Mouse (Mus musculus): ENCODE data around the gene Morn1. TPM values are rescaled to one million over a fixed set of nuclear protein-coding genes. Genes with fewer than 3 reads are reported as not detected.
A peak's percentile ranks its signal among the peaks of the same experiment; 100 is the strongest.
"Not testable (repeated sequence)": the region's sequence is repeated elsewhere in the genome, so short reads cannot be mapped to it uniquely, and the experiment has no call there.

Morn1 gene
- total RNA-seq, 2 experiments from 2014 or later = 9.0 to 10.4 TPM

DNA sequence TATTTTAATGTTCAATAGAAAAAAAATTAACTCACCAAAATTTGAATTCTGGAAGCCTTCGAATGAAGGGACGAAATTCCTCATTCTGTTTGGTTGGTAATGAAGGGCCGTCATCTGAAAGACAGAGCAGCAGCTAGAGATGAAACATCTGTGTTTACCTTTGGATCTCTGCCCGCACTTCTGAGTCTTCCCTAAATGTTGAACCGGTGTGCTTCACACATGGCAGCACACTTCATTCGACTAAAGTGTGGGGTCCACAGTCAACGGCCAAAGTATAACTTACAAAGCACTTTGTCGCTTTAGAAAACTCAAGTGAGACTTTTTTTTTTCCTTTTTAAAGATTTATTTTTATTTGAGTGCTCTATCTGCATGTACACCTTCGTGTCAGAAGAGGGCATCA is 9.7 kb upstream of the Morn1 start:
- DNase-seq (ENCODE audit: low spot score in 2 of 2) = no peak

DNA sequence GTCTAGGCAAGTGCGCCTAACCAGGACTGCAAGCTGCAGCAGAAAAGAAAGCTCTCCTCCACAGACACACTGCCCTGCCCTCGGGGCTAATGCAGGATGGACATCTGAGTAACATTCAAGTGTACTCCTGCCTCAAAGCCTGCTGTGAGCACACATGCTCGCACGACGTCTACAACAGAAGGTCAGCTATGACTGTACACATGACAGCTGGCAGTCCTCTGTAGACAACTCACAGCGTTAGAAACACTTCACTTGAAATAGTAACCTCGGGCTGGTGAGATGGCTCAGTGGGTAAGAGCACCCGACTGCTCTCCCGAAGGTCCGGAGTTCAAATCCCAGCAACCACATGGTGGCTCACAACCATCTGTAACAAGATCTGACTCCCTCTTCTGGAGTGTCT is 7.6 kb upstream of the Morn1 start:
- DNase-seq (ENCODE audit: low spot score in 2 of 2) = not testable (repeated sequence)

DNA sequence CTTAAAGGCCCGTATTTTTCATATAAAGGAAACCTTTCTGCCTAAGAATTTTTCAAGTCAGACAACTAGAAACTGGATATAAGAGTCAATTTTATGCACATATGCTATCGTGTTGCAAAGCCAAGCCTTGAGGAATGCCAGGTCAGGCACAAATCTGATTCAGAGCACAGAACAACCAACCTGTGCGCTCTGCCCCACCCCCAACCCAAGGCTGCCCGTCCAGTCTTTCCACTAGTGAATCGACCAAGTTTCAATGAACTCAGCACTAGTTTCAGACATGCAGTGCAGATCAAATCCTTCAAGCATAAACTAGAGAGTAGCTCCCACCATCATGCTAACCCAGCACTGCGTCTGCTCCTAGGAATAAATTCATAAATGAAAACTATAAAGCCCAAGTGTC is 6.7 kb upstream of the Morn1 start:
- DNase-seq (ENCODE audit: low spot score in 2 of 2) = no peak

DNA sequence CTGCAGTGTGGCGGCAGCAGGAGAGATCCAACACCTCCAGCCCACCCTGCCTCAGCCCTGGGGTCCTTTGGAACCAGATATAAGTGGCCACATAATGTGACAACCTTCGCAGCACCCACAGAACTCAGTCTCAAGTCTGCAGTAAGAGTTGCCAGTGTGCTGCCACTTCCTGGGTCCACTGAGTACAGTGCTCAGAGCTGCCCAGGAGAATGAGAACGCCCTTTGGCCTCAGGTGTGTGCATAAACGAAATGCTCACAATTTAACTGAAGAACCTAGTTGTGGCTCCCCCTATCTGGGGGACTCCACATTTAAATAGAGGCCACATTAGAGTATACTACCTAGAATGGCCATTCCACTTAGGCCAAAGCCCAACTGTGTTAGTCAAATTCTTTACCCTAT is 2.8 kb upstream of the Morn1 start:
- no peak for DNase-seq (ENCODE audit: low spot score in 2 of 2)

DNA sequence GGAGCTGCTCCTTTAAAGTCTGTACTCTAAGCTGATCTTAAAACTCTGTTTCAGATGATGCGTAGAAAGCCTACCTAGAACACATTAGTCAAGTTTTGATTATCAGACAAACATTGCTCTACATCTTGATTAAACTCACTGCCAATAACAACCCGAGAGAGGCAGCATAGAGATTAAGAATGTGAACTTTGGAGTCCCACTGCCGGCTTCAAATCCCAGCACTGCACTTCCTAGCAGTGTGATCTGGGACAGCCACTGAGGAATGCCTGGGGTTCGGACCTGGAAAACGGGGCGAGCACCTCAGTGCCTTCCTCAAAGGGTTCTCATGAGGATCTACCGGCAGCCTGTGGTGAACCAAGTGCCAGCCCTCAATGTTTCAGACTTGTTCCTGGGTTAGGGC is 2.0 kb upstream of the Morn1 start:
- no peak for DNase-seq (ENCODE audit: low spot score in 2 of 2)

DNA sequence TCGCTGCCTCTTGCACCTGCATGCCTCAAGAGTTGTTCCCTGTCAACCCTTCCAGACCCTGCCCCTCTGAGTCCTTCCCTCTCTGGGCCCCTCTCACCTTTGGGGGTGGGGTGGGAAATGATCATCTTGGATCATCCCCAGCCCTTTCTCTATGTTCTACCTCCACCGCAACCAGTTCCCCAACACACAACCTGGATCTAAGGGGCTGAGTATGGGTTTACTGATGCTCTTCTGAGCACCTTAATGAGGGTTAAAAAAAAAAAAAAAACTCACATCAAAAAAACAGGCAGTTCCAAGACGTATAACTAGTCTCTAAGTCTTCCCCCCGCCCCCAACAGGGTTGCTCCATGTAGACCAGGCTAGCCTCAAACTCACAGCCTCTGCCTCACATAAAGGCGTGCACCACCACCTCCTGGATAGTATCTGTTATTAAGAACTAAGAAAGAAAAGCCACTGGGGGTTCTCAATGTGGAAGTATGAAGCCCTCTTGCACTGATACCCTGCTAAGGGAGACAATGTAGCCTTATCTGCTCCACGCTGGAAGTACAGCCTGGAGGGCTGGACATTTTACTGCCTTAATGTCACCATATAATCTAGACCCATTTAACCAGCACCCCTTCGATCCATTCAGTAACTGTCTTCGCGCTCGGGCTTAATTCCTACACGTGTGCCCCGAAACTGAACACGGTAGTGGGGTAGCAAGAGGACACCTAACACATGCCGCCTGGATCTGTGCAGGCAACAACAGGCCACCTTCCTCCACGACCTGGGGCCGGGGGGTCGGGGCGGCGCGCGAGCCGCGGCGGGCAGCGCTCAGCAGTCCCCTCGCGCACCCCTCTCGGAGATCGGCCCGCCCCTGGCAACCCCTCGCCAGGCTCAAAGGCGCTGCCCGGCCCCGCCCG is 920 bp upstream of the Morn1 start:
- no peak for DNase-seq (ENCODE audit: low spot score in 2 of 2)

DNA sequence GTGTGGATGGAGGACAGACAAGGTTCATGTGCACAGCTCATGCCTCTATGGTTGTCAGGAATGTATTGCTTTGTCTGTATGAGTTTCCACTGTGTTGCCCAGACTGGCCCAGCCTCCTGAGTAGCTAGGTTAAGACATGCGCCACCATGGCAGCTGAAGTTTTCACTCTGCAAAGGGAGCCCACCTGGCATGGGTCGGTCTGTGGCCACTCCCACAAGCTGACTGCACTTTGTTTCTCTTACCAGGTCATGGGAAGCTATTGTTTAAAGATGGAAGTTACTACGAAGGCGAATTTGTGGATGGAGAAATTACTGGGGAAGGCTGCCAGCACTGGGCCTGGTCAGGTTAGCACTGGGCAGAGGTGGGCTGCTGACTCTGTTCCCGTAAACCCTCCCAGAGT is 2.9 kb downstream of the Morn1 start:
- DNase-seq (ENCODE audit: low spot score in 2 of 2) = no peak

DNA sequence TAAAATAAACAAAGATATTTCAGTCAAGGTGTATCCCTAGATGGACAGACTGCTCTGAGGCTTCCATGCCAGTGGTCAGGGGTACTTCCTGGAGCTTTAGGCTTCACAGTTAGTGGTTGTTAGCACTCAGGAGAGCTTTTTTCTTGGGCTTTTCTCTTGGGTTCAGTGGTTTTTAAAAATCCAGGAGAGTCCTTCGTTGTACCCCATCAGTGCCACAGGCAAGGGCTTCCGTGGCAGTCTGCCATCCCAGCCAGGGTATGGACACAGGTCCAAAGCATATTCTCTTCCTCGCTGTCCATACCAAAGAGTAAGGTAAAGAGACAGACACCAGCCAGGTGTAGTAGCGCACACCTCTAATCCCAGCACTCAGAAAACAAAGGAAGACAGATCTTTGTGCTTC is 3.8 kb downstream of the Morn1 start:
- no peak for DNase-seq (ENCODE audit: low spot score in 2 of 2)

DNA sequence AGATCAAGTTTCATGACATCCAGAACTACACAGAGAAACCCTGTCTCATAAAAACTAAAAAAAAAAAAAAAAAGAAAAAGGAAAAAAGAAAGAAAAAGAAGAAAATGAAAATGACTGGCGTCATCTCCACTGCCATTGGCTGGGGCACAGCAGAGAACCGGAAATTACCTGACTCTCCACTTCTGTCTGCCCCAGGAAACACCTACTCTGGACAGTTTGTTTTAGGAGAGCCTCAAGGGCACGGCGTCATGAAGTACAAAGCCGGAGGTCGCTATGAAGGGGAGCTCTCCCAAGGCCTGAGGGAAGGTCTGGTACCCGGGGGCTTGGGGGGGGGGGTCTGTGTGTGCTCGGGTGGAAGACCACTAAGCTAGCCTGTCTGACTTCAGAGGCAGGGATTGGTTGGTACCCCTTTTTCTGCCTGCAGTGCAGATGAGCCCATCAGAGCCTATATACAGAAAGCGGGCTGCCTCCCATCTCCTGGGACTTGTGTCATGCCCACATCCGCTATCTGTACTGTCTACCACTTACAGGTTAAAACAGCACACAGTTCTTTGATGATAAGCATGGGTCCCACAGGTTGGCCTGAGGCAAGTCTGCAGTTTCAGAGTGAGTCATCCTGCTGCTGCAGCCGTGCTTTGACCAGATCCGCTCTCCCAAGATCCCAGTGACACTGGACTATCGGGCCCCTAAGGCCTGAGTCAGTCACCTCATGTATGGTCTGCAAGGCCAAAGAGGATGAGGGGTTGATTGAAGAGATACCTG is 4.5 kb downstream of the Morn1 start:
- no peak for DNase-seq (ENCODE audit: low spot score in 2 of 2)

DNA sequence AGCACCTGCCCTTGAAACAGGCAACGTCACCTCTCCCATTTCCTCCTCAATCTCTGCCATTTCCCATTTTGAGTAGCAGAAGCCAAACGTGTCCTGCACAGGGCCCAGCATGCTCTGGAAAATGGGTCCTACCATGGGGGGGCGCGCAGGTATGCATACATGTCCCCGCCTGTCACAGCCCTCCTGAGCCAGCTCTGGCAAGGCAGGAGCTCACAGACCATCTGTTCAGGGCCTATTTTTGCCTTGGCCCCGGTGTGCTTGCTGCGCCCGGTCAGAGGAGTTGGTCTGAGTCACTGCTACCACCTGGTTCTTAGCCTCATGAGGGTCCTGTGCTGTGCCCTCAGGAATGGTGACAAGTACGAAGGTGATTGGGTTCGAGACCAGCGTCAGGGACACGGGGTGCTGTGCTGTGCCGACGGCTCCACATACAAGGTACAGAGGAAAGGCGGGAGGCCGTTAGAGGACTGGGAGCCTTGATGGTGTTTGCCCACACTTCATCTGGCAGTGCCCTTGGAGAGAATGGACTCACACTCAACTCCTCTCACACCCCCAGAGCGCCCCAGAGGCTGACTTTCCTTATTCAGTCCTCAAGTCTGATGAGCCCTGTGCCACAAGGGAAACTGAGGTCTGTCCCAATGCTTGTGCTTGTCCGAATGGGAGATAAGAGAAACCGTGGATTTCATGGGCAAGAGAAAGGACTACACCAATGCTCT is 6.5 kb downstream of the Morn1 start:
- DNase-seq (ENCODE audit: low spot score in 2 of 2) = no peak

DNA sequence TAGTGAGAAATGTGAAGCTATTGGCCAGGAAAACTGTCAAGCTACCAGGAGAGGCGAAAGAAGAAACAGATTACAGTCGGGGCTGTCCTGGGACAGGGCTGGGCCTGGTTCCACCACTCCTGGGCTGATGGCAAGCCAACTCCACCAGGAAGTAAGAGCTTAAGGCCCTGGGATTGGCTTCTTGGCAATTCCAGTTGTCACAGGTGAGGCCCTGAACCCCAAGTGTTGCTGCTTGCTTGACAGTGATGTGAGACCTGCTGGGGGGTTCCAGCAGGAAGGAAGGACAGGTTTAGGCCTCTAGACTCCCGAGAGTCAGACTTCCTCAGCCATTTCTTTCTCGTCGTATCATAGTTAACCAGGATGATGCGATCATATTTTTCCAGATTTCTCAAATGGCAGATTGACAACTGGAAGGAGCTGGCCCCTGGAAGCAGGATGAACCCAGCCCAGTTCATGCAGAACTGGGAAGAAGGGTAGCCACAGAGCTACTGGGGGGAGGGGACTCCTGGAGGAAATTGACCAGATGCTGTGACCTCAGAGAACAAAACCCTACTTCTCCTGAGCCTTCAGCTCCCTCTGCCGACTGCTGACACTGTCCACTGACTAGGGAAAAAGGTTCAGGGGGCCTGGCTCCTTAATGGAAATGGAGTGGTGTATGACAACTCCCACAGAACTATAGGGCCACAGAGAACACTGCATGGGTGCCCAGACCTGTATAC is 7.2 kb downstream of the Morn1 start:
- DNase-seq (ENCODE audit: low spot score in 2 of 2) = no peak

DNA sequence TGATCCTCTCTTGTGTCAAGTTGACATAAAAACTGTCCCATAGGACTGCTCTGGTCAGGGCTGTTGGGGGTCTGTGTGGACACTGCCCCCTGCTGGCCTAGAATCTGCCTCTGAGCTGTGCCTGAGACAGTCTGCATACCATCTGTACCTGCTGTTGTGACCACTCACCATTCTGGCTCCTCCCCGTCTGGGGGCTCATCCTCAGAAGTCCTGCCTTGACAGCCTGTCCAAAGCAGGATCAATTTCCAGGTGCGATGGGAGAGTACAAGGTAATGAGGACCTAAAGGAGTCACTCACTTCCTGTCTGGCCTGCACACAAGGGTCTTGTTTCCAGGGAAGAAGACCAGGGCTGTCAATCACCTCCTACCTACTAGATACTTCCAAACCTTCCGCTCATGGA is 8.2 kb downstream of the Morn1 start:
- peak; percentile 38 to 44 for DNase-seq (ENCODE audit: low spot score in 2 of 2)

DNA sequence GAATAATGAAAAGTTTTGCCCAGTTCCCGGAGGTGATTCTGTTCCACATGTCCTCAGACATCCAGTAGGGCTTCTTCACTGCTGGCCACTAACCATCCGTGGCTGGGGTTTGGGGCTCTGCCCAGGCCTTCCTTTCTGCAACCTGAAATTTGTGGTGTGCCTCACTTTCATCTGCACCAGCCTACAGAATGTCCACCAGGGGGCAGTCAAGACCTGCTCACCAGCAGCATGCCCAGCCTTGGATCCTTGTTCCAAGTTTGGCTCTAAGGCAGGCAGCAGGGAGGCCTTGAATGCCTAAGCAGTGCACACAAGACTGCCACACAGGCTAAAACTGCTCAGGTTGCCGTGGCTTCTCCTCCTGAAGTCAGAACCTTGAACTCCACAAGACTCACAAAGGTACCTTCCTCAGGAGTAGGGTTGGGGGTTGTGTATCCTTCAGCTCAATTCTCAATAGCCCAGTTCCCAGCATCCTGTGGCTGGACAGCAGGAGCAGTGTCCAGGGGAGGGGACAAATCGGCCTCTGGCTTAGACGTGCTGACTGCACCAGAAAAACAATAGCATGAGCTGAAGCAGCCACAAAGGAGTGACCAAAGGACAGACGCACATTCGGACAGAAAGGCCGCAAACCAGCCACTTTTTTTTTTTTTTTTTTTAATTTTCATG is 9.0 kb downstream of the Morn1 start:
- peak; percentile 89 to 90 for DNase-seq (ENCODE audit: low spot score in 2 of 2)

DNA sequence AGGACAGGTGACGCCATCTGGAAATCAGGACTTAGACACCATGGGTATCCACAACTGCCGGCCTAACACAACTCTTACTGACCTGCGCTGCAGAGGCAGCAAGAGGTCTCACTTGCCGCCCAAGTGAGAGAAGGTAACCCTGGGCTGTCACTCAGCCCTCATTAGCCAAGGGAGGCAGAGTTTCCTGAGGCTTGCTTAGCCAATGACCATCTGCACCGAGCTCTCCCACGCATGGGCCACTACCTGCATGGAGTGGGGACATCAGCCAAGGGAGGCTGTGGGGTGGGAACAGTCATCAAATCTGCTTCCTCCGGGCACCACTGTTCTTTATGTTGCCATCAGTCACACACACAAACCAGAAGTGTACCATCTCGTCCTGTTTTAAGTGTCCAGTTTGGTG is 9.6 kb downstream of the Morn1 start:
- DNase-seq (ENCODE audit: low spot score in 2 of 2) = no peak

DNA sequence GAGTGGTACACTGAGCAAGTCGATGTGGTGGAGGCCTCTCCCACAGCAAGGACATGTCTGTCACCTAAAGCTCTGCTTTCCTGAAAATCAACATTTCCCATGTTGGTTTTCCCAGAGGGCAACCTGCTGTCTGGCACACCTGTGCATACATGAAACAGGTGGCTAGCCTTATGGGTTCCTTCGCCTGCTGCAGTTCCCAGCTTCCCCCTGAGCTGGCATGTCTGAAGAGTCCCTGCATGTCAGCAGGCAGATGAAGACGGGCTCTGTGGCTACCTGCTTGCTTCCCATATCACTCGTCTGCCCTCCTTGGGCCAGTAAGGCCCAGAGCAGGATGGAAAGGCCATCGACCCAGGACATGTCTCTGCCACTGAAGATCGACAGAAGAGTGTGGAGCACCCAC is 11.1 kb downstream of the Morn1 start:
- DNase-seq (ENCODE audit: low spot score in 2 of 2) = no peak

DNA sequence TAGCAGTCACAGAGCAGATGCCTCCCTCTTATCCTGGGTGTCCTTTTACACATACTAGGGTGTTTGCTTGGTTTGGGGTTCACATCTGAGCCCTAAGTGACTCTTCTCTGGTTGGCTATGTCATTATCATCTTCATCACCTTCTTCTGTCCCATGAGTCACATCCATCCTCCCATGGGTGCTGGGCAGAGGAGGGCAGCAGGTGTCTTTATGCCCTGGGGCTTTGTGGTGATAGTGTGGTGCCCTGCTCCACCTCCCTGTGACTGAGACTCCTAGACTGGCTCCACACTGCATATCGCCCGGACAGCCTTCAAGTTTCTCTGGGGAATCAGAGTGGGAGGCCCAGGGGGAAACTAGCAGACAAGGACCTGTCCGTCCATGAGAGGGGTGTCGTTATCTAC is 12.2 kb downstream of the Morn1 start:
- no peak for DNase-seq (ENCODE audit: low spot score in 2 of 2)

DNA sequence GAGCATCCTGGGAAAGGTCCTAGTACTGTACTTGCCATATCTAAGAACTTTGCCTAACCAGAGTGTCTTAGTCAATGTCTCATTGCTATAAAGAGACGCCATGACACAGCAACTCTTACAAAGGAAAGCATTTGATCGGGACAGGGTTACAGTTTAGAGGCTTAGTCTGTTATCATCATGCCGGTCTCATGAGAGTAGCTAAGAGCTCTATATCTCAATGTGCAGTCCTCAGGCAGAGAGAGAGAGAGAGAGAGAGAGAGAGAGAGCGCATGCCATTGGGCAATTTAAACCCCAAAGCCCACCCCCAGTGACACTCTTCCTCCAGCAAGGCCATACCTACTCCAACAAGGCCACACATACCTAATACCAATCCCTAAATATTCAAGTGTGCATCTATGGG is 21.5 kb downstream of the Morn1 start:
- no peak for DNase-seq (ENCODE audit: low spot score in 2 of 2)

DNA sequence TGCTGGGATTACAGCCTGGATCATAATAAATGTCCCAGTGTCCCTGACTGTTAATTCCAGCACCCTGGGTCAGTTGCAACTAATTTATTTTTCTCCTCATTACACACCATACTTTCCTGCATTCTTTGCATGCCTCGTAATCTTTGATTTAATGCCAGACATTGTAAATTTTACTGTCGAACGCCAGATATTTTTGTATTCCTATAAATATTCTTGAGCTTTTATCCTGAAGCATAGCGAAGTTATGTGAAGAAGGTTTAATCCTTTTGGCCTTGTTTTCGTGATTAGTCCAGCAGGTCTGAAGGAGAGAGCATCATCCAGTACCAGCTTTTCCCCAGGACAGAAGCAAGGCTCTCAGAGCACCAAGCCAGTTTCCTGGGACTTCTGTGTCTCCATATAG is 23.1 kb downstream of the Morn1 start:
- DNase-seq (ENCODE audit: low spot score in 2 of 2) = no peak

DNA sequence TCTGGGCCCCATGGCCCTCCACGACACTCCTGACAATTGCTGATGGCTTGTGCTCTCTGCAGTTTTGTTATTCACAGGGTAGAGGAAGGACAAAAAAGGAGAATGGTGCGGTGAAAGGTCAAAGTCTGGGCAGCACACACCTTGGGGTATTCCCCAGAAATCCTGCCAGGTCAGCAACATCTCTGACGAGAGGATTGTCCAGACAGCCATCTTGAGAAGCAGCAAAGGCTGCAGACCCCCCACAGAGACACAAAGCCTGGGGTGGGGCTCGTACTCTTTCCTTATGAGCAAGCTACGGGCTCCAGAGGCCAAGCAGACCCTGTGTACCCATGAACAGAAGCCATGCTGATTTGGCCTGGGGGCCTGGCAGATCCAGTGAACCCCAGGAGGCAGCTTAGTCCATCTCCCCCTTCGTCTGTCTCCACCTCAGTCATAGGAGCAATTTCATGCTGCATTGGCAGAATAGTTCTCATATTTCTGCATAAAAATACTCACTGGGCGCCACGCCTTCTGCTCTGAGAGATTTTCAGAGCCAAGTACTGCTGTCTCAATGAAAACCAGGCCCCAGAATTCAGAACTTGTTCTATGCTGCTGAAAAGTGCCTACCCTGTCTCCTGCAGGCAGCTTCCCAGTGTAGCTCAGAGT is 27.5 kb downstream of the Morn1 start:
- DNase-seq (ENCODE audit: low spot score in 2 of 2) = peak; percentile 18 to 27

DNA sequence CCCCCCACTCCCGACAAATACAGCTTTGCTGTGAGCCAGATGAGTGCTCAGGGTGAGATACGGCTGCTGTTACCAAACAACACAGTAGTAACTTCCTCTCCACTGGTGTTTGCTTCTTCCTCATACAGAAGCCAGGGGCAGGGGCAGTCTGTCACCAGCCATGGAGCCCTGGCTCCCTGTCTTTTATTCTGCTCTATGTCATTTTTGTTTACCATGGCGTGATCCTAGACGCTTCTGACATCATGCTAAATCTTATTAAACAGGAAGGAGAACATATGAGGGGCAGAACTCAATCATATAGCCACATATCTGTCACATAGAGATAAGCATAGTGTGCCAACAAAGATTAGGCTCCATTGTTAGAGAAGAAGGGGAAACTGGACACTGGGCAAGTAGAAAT is 30.2 kb downstream of the Morn1 start:
- DNase-seq (ENCODE audit: low spot score in 2 of 2) = no peak
